Mouse (Mus musculus): ENCODE data around the gene Foxe3.

The Foxe3 gene

DNA sequence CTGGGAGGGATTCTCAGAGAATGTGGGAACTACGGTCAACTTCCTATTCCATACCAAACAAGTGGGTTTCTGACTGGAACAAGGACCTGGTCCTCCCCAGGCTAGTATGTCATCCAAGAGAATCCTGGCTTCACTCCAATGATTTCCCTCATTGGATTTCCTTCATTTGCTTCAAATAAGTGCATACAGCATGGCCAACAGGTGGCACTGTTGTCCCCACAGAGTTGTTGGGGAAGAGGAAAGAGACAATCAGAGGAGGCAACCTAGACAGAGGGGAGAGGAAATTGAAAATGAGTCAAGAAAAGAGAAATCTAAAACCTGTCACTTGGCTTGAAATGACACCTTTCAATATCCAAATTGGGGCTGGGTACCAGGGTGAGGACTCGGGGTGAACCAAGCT, 8.7 kb downstream of the Foxe3 start:
- DNase-seq (ENCODE audit: low spot score in 2 of 2) = no peak

DNA sequence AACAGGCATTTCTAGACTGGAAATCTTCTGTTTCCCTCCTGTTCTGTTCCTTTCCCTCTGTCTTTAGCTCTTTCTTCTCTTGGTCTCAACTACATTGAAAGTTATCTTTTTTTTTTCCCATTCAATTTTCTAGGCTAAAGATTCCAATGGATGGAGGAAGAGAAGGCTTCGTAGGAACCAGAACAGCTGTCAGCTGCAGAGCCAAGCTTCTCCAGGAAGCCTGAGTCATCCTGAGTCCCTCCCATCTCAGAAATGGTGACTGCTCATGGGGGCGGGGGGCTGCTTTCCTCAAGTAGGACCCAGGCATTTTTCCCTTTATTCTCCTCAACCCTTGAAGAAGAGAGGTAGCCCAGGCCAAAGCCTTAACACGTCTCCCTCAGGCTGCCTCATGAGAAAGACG, 9.8 kb downstream of the Foxe3 start:
- DNase-seq (ENCODE audit: low spot score in 2 of 2) = no peak

DNA sequence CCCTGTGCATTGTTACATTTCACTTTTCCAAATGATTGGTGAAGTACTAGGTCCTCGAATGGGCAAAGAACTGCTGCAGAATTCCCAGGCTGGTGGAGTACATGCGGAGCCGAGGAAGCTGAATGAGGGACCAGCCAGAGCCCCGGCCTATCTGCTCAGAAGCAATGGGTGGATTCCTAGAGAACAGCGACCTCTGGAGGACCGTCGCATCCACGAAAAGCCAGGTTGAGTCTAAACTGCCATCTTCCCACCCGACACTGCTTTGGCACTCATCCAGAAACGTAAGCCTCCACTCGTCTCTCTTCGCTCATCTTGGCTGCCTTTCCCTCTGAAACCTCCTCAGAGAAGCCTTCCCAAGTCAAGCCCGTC, 12.2 kb downstream of the Foxe3 start:
- peak in 1 of 2 experiments; percentile 47 for DNase-seq (ENCODE audit: low spot score in 2 of 2)

DNA sequence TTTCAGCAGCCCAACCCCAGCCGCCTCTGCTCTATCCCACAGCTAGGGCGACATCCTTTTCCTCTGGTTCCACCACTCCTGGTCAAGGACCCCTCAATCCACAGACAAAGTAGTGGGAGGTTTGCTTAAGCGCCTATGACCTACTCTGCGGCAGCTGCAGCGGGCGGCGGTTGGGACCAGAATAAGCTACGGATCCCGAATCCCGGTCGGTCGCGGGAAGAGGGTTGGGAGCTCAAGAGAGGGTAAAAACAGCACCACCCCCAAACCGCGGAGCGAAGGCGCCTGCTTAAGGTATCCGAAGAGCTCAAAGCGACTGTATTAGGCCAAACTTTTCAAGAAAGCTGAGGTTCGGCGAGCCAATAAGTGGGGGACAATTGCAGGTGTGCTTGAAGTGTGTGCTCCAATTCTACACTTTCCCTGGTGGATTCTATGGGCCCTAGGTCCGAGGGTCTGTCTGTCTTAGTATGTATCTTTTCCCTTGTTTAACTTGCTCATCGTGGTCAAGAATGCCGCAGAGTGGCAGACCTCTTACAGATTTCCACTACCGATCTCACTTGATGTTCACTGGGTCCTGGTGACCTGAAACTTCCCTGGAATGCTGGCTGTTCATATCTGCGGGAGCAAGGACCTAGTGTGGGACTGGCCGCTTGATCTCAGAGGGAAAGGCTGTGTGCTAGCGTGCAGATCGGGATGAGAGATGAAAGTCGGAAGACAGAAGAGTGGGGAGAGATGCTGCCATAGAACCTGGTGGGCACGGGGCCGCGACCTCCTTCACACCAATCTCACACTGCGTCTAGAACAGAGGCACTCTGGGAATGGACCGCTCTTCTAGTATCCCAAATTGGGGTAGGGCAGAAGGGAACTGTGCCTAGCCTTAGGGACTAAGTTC, 12.9 kb downstream of the Foxe3 start:
- no peak for DNase-seq (ENCODE audit: low spot score in 2 of 2)

DNA sequence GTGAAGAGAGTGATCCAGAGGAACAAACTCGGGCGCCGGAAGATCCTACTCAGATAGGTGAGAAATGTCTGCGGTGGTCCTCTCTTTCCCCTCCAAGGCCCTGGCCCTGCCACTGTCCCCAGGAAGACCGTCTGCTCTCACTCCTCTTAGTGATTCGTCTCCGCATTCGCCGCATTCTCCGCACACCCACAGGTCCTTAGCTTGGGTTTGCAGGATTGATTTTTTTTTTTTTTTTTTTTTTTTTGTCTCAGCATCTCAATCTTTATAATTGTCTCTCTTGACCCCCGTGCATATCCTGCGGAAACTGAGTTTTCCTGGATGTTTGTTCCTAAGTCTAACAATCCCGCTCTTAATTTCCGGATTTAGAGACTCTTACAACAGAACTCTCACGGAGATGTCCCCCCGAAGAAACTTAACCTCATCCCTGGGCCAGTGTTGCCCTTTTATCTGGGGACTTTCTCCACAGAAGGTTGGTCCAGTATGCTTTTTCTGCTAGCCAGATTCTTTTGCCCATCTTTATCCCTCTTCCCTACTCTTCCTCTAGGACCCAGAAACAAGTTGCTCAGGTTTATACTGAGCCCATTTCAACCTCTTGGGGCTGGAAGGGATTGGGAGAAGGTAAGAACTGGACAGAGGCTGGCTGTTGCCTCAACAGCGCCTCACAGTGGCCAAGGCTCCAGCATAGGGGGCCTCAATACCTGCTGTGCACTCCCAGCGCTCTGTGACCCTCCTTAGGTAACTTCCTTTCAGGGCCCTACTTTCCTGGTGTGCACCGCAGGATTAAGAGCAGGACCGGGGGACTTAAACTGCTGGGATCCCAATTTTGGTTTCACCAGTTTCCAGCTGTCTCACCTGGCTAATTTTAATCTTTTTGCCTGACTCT, 16.0 kb downstream of the Foxe3 start:
- no peak for DNase-seq (ENCODE audit: low spot score in 2 of 2)

DNA sequence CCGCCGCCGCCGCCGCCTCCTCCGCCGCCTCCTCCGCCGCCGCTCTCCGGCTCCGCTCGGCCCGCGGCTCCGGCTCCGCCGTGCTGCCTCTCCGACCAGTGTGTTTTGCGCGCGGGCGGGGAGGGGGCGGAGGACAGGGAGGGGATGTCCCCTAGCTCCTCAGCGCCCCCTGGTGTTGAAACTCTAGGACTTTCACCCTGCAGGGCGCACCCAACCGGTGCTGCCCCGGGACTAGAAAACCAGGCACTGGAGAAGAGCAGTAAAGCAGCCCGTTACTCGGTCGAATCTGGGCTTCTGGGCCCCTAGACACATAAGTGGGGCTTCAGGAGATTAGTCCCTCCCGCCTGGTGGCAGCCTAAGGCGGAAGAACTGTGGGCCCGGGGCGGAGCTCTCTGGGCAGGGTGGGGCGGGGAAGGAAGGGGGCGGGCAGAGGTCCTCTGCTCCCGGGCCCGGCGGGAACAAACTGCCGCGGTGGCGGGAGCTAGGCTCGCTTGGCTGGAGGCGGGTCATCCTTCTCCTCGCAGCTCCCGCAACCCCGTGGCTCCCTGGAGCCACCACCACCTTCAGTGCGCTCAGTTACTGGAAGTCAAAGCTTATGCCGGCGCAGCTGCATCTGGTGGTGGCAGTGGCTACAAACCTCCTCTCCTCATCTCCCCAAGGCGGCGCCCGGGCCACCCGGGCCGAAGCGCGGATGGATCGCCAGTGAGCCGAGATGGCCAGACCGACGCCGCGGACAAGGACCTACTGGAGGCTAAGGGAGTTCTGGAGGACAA, 16.8 kb downstream of the Foxe3 start, which contains the start of gene Foxd2:
Gene Foxd2, minus strand, starts transcription at position 45 of the 773 bp plus-strand sequence.
- DNase-seq (ENCODE audit: low spot score in 2 of 2) = peak in 1 of 2 experiments; percentile 57

DNA sequence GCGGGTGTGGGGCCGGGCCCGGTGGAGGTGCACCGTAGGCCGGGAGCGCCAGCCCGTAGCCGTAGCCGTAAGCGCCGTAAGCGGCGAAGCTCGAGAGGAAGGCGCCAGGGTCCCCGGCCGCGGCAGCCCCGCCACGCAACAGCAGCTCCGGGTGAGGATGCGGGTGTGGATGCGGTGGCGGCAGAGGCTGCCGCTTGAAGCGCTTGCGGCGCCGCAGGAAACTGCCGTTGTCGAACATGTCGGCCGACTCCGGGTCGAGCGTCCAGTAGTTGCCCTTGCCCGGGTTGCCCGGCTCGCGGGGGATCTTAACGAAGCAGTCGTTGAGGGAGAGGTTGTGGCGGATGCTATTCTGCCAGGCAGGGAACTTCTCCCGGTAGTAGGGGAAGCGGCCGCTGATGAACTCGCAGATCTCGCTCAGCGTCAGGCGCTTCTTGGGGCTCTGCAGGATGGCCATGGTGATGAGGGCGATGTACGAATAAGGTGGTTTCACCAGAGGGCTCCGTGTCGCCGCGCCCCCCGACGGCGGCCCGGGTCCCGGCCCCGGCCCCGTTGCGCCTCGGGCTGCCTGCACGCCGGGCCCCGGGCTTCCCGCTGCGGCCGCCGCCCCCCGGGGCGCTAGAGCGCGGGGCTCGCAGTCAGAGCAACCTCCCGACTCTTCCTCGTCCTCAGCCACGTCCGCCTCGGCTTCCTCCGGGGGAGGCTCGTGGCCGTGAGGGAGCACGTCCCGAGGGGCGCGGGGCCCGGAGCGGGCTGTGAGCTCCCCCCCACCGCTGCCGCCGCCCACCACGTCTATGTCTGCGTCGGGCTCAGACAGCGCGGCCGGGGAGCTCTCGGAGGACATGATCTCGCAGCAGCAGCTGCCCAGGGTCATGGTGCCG, 17.6 kb downstream of the Foxe3 start:
- no peak for DNase-seq (ENCODE audit: low spot score in 2 of 2)

DNA sequence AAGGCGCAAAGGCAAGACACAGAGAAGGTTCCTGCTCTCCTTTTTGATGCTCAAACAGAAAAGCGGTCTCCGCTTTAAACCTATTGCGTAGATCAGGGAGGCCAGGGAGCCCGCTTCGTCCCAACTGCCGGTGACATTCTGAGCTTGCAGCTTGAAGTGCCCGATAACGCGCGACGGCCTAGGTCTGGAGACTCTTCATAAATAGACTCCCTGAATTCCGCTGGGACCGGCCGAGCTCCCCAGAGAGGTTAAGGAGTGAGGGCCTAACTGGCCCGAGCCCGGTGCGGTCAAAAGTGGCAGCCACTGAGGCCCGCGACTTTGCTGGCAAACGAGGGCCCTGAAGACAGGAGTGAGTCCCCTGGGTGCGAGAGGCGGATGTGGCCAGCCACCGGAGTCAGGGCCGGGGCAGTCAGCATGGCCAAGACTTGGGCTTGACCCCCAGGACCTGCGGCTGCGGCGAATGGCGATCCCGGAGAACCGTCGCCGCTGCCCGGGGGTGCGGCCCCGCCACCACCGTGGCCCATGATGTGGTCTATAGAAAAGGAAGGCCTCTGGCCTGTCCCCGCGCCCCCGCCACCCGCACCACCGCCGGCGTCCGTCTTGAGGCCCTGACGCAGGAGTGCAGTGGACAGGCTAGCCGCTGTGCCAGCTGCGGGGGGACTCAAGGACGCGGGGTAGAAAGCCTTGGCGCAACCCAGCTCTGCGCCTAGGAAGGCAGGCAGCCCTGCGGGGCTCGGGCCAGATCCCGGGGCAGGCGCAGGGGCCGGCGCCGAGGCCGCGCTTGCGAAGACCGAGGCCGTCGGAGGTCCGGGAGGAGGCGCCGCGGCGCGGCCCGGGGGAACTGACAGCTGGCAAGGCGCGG, 18.5 kb downstream of the Foxe3 start:
- no peak for DNase-seq (ENCODE audit: low spot score in 2 of 2)

DNA sequence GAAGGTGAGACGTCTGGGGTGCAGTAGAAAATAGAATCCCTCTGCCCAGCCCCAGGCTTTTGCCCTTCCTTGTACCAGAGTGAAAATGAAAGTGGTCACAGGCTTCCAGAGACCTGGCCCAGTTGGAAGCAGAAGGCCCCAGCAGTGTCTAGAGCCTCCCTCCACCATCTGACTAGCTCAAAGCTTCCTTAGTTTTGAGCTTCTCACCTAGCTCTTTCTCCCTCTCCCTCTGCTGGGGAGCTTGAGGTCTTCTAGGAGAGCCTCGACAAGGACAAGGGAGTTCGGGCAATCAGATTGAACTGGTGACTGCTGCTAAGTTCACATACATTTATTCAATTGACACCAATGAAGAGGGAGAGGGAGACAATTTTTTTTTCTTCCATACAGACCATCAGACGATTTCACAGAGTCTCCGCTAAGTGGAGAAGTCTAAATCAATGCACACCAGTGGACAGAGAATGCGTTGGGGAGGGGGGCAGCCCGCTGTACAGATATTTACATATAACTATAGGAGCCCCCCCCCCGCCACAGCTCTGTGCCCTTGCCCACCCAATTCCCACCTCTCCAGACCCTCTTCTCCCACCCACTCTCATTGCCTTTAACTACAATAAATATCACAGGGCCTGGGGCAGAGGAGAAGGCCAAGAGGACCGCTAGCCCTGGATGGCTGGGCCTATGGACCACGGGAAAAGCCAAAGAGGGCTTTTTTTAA, 19.7 kb downstream of the Foxe3 start:
- DNase-seq (ENCODE audit: low spot score in 2 of 2) = no peak

DNA sequence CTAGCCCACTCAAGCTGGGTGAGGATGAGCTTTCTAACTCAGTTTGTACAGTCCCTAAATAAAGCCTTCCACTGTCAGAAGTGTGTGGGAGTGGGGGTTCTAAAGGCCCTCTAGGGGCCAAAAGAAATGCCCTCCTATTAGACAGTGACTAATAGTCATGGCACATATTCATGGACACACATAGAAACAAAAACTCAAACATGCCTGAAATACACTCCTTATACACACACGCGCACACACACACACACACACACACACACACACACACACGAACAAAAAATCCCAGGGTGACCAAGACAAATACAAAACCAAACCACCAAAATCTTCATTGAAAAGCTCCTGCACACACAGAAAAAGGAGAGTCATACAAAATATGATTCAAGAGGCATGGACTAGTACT, 20.3 kb downstream of the Foxe3 start:
- DNase-seq (ENCODE audit: low spot score in 2 of 2) = no peak

DNA sequence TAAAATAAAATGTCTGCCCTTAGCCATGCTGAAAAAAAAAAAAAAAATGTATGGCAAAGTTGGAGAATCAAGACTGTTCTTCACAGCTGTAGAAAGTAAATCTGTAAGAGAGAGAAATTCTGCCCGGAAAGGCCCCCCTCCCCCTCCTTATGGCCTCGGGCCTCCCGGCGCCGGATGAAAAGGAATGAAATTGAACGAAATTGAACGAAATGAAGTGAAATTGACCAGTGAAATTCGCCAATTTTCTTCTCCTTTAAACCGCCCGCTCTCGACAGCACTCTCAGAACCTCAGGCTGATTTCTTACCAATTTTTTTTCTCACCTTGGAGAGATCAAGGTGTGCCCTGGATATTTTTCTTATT, 22.4 kb downstream of the Foxe3 start:
- no peak for DNase-seq (ENCODE audit: low spot score in 2 of 2)

DNA sequence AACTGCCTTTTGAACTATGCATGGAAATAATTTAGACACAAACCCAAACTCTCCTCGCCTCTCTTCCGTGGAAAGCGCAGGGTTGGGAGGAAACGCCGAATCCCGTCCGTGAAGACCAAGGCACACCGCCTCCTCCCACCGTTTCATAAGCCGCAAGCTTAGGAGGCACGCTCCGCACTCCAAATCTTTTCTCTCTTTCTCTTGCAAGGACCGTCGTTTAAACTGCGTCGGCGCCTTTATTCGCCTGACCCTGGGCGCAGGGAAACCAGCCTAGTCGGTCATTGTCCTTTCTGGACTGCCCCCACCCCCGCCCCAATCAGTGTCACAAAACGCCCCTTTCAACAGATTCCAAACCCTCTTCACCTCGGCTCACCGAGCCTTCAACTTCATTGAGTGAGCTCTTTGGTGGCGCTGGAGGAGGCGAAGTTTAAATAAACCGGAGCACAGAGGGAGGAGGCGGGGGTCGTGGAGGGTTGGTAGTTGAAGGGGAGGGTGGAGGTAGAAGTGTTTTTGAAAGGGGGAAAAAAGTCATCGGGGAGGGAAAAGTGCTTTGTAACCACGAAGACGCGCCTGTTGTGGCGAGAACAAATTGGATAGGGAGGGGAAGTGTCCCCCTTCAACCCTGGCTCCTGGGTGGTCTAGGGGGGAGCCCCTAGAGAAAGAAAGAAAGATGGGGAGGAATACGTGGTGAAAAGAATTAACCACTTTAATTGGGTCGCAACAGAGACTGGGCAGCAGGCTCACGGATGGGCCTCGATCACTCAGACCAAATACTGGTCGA, 23.0 kb downstream of the Foxe3 start:
- no peak for DNase-seq (ENCODE audit: low spot score in 2 of 2)

DNA sequence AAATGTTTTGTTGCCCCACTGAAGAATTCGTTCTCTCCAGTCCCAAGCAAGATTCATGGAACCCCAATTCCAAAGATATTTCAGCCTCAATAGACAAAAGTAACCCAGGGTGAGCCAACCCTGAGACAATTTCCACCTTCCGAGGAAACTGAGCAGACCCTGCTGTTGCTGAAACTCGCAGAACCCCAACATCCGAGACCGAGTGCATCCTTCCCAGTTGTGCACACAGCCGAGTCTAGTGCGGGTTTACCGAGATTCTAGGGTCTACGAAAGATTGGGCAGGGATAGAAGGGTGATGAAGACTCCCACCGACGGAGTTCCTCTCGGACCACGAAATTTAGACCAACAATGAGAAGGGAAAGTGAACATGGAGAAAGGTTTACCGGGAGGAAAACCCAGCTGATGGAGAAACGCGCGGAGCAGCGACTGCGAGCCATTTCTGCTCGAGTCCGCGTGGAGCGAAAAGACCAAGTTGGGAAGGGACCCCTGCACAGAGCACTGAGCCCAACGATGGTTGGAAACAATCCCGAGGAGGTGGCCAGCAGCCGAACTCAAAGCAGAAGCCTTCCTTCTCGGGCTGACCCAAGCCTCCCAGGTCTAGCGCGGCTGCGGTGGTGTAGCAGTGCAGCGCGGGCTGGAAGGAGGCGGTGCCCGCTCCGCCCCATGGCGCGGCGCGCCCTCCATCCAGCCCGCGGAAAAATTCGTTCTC, 24.0 kb downstream of the Foxe3 start:
- no peak for DNase-seq (ENCODE audit: low spot score in 2 of 2)

DNA sequence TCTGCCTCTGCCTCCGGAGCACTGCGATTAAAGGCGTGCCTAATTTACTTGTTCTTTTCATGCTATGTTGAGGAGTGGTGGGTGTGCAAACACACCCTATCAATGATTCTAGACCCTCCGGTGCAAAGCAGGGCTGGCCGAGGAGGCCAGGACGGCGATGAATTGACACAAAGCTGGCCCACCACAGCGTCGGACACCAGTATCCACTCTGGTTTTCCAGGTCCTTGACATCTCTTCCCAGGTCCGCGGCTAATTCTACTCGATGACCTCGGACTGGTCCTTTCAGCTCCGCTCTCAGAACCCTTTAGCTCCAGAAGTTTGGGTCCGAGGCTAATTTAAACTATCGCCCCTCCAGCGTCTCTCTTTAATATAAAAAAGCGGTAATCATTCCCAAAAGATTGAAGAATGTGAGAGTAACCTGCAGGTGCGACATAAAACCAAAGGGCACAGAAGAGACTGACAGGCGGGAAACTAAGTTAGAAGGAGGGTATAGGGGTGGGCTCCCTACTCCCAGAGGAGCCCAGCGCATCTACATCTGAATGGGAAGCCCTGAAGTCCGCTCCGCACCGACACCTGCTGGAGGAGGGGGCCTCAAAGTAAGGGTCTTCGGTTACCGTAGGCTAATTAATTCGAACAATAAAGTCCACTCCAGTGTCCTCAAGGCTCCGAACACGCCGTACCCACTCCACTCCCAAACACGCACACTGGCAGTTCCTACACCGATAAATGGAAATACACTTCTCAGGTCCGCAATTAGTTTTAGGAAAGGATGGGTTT, 24.8 kb downstream of the Foxe3 start:
- DNase-seq (ENCODE audit: low spot score in 2 of 2) = no peak

DNA sequence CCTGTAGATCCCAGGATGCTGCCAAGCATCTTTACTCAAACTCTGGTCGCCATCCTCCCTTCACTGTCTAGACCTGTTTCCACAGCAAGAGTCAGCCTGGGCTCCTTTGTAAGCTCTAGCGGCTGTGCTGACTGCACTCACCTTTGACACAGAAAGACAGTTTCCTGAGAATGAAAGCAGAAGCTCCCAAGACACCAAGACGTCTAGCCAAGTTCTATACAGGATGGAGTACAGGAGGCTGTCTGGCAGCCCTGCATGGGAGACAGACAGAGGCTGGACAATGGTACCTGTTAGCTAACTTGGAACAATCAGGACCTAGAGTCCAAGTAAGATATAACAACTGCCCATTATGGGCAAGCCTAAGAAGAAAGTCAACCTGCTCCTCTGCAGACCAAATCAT, 25.9 kb downstream of the Foxe3 start:
- no peak for DNase-seq (ENCODE audit: low spot score in 2 of 2)

DNA sequence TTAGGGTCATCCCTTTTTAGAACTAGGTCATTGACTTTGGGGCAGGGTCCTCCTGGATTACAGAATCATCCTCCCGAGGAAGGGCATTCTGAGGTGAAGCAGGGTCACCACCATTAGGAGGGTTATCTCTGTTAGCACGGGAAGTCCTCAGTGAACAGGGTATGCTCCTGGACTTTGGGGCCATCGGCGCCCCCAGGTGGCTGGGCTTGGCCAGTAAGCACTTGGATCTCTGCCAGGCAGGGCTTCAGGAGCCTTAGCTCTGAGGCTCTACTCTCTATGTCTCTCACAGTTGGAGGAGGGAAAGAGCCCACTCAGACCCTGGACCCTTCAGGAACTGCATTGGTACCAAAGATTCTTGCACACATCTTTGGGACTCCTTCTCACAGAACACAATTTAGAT, 28.0 kb downstream of the Foxe3 start:
- no peak for DNase-seq (ENCODE audit: low spot score in 2 of 2)

DNA sequence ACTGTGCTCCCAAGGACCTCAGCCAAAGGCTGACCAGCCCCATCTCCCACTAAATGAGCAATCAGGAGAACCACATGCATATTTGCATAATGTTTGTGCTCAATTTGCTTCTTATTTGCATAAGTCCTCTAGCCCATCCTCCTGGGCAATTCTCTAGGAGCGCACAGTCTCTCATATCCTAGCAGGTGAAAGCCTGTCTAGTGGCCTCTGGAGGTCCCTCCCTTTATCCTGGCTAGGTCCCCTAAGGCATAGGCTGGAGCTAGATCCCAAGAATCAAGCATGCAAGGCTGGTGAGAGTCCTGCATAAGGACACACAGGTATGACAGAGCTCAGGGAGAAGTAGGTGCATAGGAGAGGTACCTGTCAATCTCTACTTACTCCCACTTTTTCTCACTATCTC, 43.6 kb downstream of the Foxe3 start:
- DNase-seq (ENCODE audit: low spot score in 2 of 2) = no peak
